Mouse (Mus musculus) liver, embryonic 14.5 days (tissue): ENCODE data around the gene Brwd1. TPM values are rescaled to one million over a fixed set of nuclear protein-coding genes. Genes with fewer than 3 reads are reported as not detected.
A peak's percentile ranks its signal among the peaks of the same experiment; 100 is the strongest.

ENCODE experiments used
- ATAC-seq: fragments of 200-750 bp; cut with Nextera tagmentation; 2 replicates; pipeline ENCODE4 v1.8.0; 2017; ENCODE audit warnings: moderate number of reproducible peaks, mild to moderate bottlenecking, moderate library complexity; ENCODE audit not compliant: insufficient read depth
- DNase-seq, 3 experiments: peaks; one replicate each; pipeline ENCODE4 v3.0.0-alpha.2; 2012 to 2013; ENCODE audit warnings: low read depth in 3 of 3, low spot score in 3 of 3
- H3K27ac ChIP-seq: fragments of 300-500 bp; sonication (generic); 2 replicates; pipeline ENCODE4 v1.5.1; 2014; ENCODE audit warnings: moderate library complexity, mild to moderate bottlenecking, control low read depth, inconsistent platforms
- H3K27me3 ChIP-seq: fragments of 300-500 bp; sonication (generic); 2 replicates; pipeline ENCODE4 v1.6.1; 2014; ENCODE audit warnings: mild to moderate bottlenecking, low read length, moderate library complexity; ENCODE audit not compliant: control insufficient read depth, insufficient read depth
- H3K36me3 ChIP-seq: fragments of 300-500 bp; sonication (generic); replicated peaks from 2 replicates; pipeline ENCODE4 v1.6.1; 2014; ENCODE audit warnings: low read depth; ENCODE audit not compliant: control insufficient read depth, insufficient read depth
- H3K4me1 ChIP-seq, 2 experiments: fragments of 200-500 bp in 1 of 2; fragments of 300-500 bp in 1 of 2; sonication (generic) in 1 of 2; replicated peaks; 2 replicates each; pipeline ENCODE4 v1.6.1; 2012 to 2014; ENCODE audit warnings: antibody characterized with exemption in 1 of 2, inconsistent platforms in 1 of 2, low read length in 1 of 2; ENCODE audit not compliant: control insufficient read depth in 2 of 2, insufficient read depth in 2 of 2
- H3K4me2 ChIP-seq: fragments of 300-500 bp; sonication (generic); 2 replicates; pipeline ENCODE4 v1.6.1; 2014; ENCODE audit warnings: low read depth, mild to moderate bottlenecking, control low read depth, moderate library complexity
- H3K4me3 ChIP-seq, 2 experiments: fragments of 200-500 bp in 1 of 2; fragments of 300-500 bp in 1 of 2; sonication (generic) in 1 of 2; 2 replicates each; pipeline ENCODE4 v1.5.1; 2012 to 2014; ENCODE audit warnings: low read depth in 2 of 2, low read length in 2 of 2, mild to moderate bottlenecking in 2 of 2, control low read depth in 1 of 2, inconsistent platforms in 1 of 2, moderate library complexity in 1 of 2; ENCODE audit not compliant: insufficient read depth in 1 of 2
- H3K9ac ChIP-seq: fragments of 300-500 bp; sonication (generic); replicated peaks from 2 replicates; pipeline ENCODE4 v1.6.1; 2014; ENCODE audit warnings: mild to moderate bottlenecking, control low read depth, moderate library complexity
- H3K9me3 ChIP-seq: fragments of 300-500 bp; sonication (generic); 2 replicates; pipeline ENCODE4 v1.6.1; 2016; ENCODE audit warnings: low read length, mixed read lengths; ENCODE audit not compliant: control insufficient read depth
- CTCF ChIP-seq: IDR thresholded peaks from 2 replicates; pipeline ENCODE4 v1.5.1; 2016; ENCODE audit warnings: antibody characterized with exemption, low read depth, control low read depth
- EP300 ChIP-seq: IDR thresholded peaks from 2 replicates; pipeline ENCODE4 v1.6.1; 2016; ENCODE audit warnings: antibody characterized with exemption, low read depth
- WGBS: fragments of 180-500 bp; shearing (Covaris S2); extraction: QIAGEN DNeasy Blood & Tissue Kit; methylation state at CpG from one replicate; pipeline ENCODE4 v1.1.7; 2014; ENCODE audit not compliant: insufficient replicate concordance; 5-methylcytosine and 5-hydroxymethylcytosine counted together
- polyA plus RNA-seq, 2 experiments: library from polyadenylated mRNA; depleted of rRNA in 1 of 2; stranded (reverse) in 1 of 2; unstranded in 1 of 2; fragments of >200 nt; fragmentation: Nextera tagmentation in 1 of 2; extraction: Ambion mirVana in 1 of 2; gene quantifications; 2 replicates each; pipeline versions ENCODE4 v1.2.1 to v1.2.3; 2012 to 2014

Gene Brwd1
- polyA plus RNA-seq (2012; rRNA removed) (4.8 and 7.3 TPM in 2 replicates), polyA plus RNA-seq (2014; fragmentation: Nextera tagmentation; extraction: Ambion mirVana) (12.3 and 14.3 TPM in 2 replicates)

GRCm38 (mm10) chr16:96082301-96083178 is at the start of gene Brwd1:
TSS of gene Brwd1 (minus strand) at chr16:96082526.
- H3K36me3 ChIP-seq: no peaks in the 10 kb centered on the region; the same call in 1 of the 2 replicates
- ATAC-seq (peak; percentile 71), DNase-seq (peak; percentile 35 to 36 (median 36))
- H3K9me3 ChIP-seq: no peaks in the 10 kb centered on the region
- H3K4me1 ChIP-seq: peaks cover 0 to 9% of the 10 kb centered on the region in 2 experiments; a peak in 2 of 4 replicates
- H3K27me3 ChIP-seq: peaks cover 18% of the 10 kb centered on the region
- H3K27ac ChIP-seq: peak within 1 kb of the TSS; percentile 35; the same call in 1 of the 2 replicates
- H3K4me3 ChIP-seq: peak within 1 kb of the TSS; percentile 74 to 79
- no peak for TF ChIP-seq EP300
- no peak for TF ChIP-seq CTCF
- peak within 1 kb of the TSS; percentile 90 for H3K4me2 ChIP-seq
- peak within 1 kb of the TSS; percentile 65 for H3K9ac ChIP-seq
- under 1% methylated on average over 99 of the region's 107 CpGs for WGBS

- Histone ChIP-seq H3K27ac (no peak overlapping the region), H3K4me1 (peaks cover 0 to 5% of the 10 kb centered on the region in 2 experiments; a peak in 1 of 4 replicates), H3K9ac (peak overlapping the region; percentile 80), H3K36me3 (peaks cover 6% of the 10 kb centered on the region), H3K9me3 (no peaks in the 10 kb centered on the region), H3K4me3 (peak overlapping the region; percentile 75 to 76), H3K27me3 (no peaks in the 10 kb centered on the region), H3K4me2 (peak overlapping the region; percentile 75)
- WGBS: 7% methylated on average over 9 of the region's 9 CpGs
- DNase-seq: no peak
- no peak for ATAC-seq
- no peak for TF ChIP-seq CTCF
- TF ChIP-seq EP300: no peak
Observed at GRCm38 (mm10) chr16:96128466-96128865, 46.1 kb upstream of the Brwd1 start.

GRCm38 (mm10) chr16:96127657-96128344 is 45.5 kb upstream of the Brwd1 start, which contains the start of gene Hmgn1:
TSS of gene Hmgn1 (minus strand) at chr16:96127729.
- WGBS: under 1% methylated on average over 69 of the region's 72 CpGs
- H3K36me3 ChIP-seq: peaks cover 6% of the 10 kb centered on the region
- peaks cover 0 to 5% of the 10 kb centered on the region in 2 experiments; a peak in 1 of 4 replicates for H3K4me1 ChIP-seq
- H3K4me2 ChIP-seq: peak within 1 kb of the TSS; percentile 75
- TF ChIP-seq EP300 (no peak), CTCF (no peak)
- H3K9ac ChIP-seq: peak within 1 kb of the TSS; percentile 80
- H3K27ac ChIP-seq: peak within 1 kb of the TSS; percentile 22; the same call in 1 of the 2 replicates
- ATAC-seq (peak; percentile 89), DNase-seq (peak; percentile 68 to 73 (median 71))
- peak within 1 kb of the TSS; percentile 75 to 76 for H3K4me3 ChIP-seq
- H3K27me3 ChIP-seq: no peaks in the 10 kb centered on the region
- H3K9me3 ChIP-seq: no peaks in the 10 kb centered on the region

GRCm38 (mm10) chr16:96127288-96127656 is 44.9 kb upstream of the Brwd1 start:
- Histone ChIP-seq H3K9ac (peak overlapping the region; percentile 80), H3K4me2 (peak overlapping the region; percentile 75), H3K9me3 (no peaks in the 10 kb centered on the region), H3K4me1 (peaks cover 0 to 5% of the 10 kb centered on the region in 2 experiments; a peak in 1 of 4 replicates), H3K27ac (peak overlapping the region; percentile 22; the same call in 1 of the 2 replicates), H3K27me3 (no peaks in the 10 kb centered on the region), H3K4me3 (peak overlapping the region; percentile 75 to 76), H3K36me3 (peaks cover 6% of the 10 kb centered on the region)
- ATAC-seq: peak; percentile 46
- 1% methylated on average over 51 of the region's 52 CpGs for WGBS
- TF ChIP-seq CTCF (no peak), EP300 (no peak)
- no peak for DNase-seq
